Mouse (Mus musculus) kidney, adult 10 weeks (tissue): ENCODE data around the gene Mrgpre. TPM values are rescaled to one million over a fixed set of nuclear protein-coding genes. Genes with fewer than 3 reads are reported as not detected.

ENCODE experiments used
- polyA plus RNA-seq: library from polyadenylated mRNA; stranded (reverse); fragments of 350-450 nt; fragmentation: Illumina TruSeq; extraction: RNeasy Lipid Tissue Mini Kit (QIAGEN cat#74804); gene quantifications from one replicate; pipeline ENCODE4 v1.2.3, GENCODE M21; 2014; ENCODE audit warnings: low read depth, low replicate concordance

Mrgpre gene
- 0.44 TPM for polyA plus RNA-seq

GRCm38 (mm10) chr7:143783996-143784829 lies at the start of gene Mrgpre:
TSS of gene Mrgpre (minus strand) at chr7:143784500.

GRCm38 (mm10) chr7:143822375-143823265 lies 38.3 kb upstream of the Mrgpre start, which contains the start of the genes Nadsyn1 and Dhcr7:
TSS of gene Nadsyn1 (minus strand) at chr7:143822849.
TSS of gene Dhcr7 (plus strand) at chr7:143823145.

GRCm38 (mm10) chr7:143766893-143767292 lies 17.4 kb downstream of the Mrgpre start, which contains the start of gene Mrgprg:
TSS of gene Mrgprg (minus strand) at chr7:143766993.

GRCm38 (mm10) chr7:143756125-143757026 lies 27.9 kb downstream of the Mrgpre start, which contains the start of gene Osbpl5:
TSS of gene Osbpl5 (minus strand) at chr7:143756985.

Other genes with a start within 250 kb of the Mrgpre start
- 77.7 TPM for gene Nap1l4, start 235.4 kb downstream of the Mrgpre start, polyA plus RNA-seq
- 9.5 TPM for gene Cars, start 184.4 kb downstream of the Mrgpre start, polyA plus RNA-seq
- 2.2 TPM for gene Tnfrsf26, start 155.8 kb downstream of the Mrgpre start, polyA plus RNA-seq
- 4.8 TPM for gene Tnfrsf22, start 134.8 kb downstream of the Mrgpre start, polyA plus RNA-seq
- gene Tnfrsf23, start 98.6 kb downstream of the Mrgpre start, polyA plus RNA-seq, result 4.2 TPM
- 2.7 TPM for gene Osbpl5, start 27.5 kb downstream of the Mrgpre start, polyA plus RNA-seq
- gene Mrgprg, start 17.5 kb downstream of the Mrgpre start, polyA plus RNA-seq, result not detected
- gene Nadsyn1, start 38.3 kb upstream of the Mrgpre start, polyA plus RNA-seq, result 19.6 TPM
- gene Dhcr7, start 38.6 kb upstream of the Mrgpre start, polyA plus RNA-seq, result 5.9 TPM
- gene Gm498, start 82.3 kb upstream of the Mrgpre start, polyA plus RNA-seq, result not detected
- 8.6 TPM for gene Shank2, start 217.4 kb upstream of the Mrgpre start, polyA plus RNA-seq